Mouse (Mus musculus) induced T-regulatory cell, adult 2 months (primary cell): ENCODE measurements around the gene Gm1110.
"Not testable (repeated sequence)": the region's sequence is repeated elsewhere in the genome, so short reads cannot be mapped to it uniquely, and the experiment has no call there.

Source experiments
- DNase-seq: peaks from one replicate; pipeline ENCODE4 v3.0.0-alpha.2; 2012; ENCODE audit warnings: low read depth

Gm1110 gene

DNA sequence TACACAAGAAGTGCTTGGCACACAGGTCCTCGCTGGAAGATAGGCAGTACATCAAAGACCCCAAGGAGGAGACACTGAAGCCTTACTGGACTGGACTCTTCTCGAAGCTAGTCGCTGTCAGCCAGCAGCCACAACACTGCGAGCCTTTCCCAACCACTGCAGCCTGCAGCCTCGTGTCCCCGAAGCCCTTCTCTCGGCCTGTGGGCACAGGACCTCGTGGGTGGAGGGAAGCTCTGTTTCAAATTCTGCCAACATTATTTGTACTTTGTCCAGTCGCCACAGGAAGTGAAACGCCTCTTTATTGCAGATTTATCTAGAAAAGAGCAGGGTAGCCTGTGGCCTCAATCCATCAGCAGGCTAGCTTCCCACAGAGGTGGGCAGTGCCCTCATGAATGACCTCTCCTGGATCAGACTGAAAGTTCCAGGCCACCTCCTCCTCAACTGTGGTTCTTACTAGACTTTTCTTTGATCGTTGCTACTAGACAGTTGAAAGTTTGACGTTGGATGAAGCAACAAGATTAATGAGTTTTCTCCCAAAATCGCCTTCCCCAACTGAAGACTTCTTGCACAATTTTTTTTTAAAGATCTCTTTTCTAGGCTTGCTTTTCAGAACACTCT, at the start of gene Gm1110:
TSS of gene Gm1110 (minus strand) at position 203 of the 618 bp plus-strand sequence.
- no peak for DNase-seq

DNA sequence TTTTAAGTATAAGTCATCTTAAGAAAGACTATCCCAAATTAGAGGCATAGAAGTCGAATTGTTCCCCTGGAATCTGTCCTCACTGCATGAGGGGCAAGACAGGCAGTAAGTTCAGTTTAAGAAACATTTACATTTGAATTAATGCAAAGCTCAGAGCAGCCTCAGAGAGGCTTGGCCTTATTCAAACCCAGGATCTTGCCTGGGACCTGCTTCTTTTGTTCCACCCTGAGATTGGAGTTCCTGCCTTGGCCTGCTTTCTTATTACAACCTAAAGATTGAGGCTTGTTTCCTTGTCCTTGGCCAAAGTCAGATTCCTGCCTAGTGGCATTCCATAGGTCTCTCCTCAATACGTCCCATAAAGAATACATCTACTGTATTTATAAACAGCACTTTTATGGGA, 24.9 kb upstream of the Gm1110 start:
- DNase-seq, result no peak

DNA sequence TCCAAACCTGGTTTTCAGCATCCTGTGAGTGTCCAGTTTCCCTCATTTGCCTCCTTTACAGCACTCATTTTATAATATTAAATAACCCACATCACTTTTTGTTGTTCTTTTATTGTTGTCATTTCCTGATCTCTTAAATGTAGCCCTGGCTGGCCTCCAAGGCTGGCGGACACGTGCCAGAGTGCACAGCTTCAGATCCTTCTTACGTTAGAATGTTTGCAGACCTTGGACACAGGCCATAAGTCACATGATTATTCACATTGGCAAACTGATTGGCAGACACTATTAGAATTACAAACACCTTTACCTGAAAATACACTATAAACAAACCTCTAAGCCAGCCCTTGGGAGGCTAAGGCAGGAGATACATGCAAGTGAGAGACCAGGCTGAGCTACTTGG, 1.2 kb upstream of the Gm1110 start:
- DNase-seq, result no peak

DNA sequence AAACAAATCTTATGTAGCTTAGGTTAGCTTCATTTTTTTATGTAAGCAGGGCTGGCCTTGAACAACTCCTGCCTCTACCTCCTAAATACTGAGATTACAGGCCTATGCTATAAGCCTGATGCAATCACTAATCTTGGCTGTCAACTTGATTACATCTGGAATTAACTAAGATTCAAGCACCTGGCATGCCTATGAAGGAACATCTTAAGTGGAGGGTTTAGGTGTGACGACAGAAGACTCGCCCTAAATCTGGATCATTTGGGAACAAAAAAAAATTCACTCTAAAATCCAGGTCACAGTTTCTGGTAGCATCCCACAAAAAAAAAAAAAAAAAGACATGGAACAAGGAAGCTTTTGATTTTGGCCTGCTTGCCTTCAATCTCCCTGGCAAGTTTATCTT, 3.1 kb downstream of the Gm1110 start:
- DNase-seq, result no peak

DNA sequence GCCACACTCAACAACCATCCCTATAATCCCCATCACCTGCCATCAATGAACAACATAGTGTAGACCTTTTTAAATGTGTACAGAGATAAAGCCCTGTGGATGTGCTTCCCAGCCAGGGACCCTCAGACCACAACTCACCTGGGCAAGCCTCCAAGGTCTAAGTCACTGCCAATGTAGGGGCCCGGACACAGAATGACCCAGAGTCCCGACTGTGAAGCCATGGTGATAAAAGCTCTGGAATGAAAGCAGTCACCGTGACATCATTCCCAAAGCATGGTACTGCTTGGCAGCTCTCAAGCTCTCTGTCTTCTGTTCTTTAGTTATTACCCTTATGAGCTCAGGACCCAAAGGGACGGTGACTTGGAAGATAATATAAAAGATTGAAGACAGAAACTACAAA, 9.8 kb downstream of the Gm1110 start:
- no peak for DNase-seq

DNA sequence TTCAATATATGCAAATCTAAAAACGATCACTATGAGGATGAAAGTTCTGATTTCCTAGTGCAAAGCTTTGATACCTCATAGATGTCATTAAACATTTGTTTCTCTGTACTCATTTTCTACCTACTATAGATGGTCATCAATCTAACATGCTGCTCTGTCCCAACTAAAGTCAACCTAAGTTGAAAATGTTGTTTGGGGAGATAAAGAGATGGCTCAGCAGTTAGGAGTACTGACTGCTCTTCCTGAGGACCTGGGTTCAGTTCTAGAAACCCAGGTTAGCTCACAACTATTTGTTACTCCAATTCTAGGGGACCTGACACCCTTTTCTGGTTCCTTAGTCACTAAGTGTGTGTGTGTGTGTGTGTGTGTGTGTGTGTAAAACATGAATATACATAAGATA, 11.7 kb downstream of the Gm1110 start:
- DNase-seq, result no peak

DNA sequence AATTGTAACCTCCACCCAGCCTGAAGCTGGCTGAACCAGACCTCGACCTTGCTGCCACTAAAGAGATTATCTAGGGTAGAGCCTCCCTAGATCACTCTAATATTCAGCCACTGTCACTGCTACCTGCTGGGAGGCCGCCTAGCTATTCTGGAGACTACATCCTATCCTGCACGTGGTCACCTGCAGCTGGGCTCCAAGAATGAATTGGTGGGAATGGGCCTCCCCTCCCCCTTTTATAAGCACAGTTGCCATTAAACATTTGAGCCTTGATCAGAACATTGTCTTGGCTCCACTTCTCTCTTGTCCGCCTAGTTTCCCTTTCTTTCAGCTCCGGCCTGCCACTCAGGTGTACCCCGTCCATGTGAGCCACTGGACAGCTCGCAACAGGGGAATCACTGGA, 53.1 kb downstream of the Gm1110 start:
- not testable (repeated sequence) for DNase-seq

DNA sequence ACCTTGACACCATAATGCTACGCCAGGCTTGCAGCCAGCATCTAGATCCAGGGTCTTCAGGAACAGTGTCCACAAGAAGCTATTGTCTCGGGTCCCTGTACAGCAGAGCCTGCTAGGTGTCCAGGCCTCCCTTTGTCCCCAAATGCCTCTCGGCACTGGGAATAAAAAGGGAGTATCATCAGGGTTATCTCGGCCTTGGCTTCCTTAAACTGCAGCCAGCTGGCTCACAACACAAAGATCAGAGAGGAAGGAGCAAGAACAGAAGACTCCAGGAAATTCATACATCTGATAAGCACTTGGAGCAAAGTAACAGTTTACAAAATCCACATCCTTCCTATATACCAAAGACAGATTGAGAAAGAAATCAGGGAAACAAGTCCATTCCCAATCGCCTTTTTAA, 62.2 kb downstream of the Gm1110 start, which contains the start of gene Glb1l3:
TSS of gene Glb1l3 (minus strand) at position 140 of the 400 bp plus-strand sequence.
- DNase-seq, result no peak

DNA sequence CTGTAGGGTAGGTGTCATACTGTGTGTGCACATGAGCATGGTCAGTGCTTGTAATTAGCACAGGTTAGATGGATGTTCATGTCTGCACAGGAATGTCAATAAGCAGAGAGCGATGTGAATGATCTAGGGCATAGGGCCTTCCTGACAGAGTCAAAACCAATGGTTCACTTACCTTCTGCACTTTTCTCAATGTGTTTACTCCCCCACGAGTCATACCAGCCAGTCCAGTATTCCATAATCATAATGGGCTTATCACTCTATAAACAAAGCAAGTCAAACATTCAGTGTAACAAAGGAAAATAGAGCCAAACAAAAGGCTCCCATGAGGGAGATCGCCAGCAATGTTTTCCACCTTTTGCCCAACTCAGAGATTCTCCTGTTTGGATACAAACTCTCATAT, 91.8 kb downstream of the Gm1110 start:
- DNase-seq, result no peak
